Mouse (Mus musculus): ENCODE data around the gene Inhbe. TPM values are rescaled to one million over a fixed set of nuclear protein-coding genes. Genes with fewer than 3 reads are reported as not detected.

The Inhbe gene
- total RNA-seq, 2 experiments from 2014 or later, result not detected

- DNase-seq, result no peak
These were observed 11.2 kb downstream of the Inhbe start for GRCm38 (mm10) chr10:127343029-127343428.

- peak; percentile 63 to 67 for DNase-seq
These were observed 12.1 kb downstream of the Inhbe start, which contains the start of gene Gli1 for GRCm38 (mm10) chr10:127341891-127342639. Gli1 (minus strand) TSS chr10:127341974.

GRCm38 (mm10) chr10:127341360-127341690 lies 12.9 kb downstream of the Inhbe start:
- DNase-seq, result no peak

GRCm38 (mm10) chr10:127340577-127341359 lies 13.4 kb downstream of the Inhbe start:
- no peak for DNase-seq

DNA sequence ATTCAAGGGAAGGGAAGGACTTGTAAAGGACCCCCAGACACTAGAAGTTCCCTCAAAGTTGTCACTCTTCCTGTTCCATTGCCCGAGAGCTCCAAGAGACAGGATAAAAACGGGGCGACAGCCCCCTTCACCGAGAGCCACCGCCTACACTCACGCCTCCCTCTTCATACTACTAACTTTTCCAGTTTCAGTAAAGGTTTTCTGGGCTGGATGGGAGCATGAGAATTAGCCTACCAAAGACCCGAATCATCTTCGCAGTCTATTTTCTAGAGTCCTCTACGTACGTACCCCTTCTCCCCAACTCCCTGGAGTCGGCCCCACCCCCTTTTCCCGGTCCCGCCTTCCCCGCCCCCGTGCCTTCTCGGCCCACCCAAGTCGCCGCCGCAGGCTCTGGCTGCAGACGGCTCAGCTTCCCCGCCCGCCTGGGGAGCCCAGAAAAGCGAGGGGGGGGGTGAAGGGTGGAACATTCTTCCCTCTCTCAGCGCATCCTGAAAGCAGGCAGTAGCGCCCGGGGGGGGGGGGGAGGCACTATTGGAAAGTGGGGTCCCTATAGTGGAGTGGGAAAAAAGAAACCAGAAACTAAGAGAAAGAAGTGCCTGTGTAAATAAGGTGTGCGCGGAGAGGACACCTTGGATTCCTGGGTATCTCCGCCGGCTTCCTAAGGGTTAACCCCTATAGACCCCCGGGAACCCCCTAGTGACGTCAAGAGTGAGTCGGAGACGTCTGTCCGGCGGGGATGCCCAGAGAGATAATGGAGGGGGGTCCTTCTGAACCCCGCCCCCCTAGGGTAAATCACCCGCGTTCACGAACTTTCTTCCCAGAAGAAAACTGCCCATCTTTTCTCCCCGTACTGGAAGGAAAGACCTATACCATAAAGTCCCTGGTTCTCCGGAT lies 14.3 kb downstream of the Inhbe start:
- DNase-seq, result no peak

GRCm38 (mm10) chr10:127338930-127339682 lies 15.1 kb downstream of the Inhbe start:
- peak; percentile 76 to 83 for DNase-seq

GRCm38 (mm10) chr10:127337536-127338099 lies 16.6 kb downstream of the Inhbe start:
- no peak for DNase-seq

DNA sequence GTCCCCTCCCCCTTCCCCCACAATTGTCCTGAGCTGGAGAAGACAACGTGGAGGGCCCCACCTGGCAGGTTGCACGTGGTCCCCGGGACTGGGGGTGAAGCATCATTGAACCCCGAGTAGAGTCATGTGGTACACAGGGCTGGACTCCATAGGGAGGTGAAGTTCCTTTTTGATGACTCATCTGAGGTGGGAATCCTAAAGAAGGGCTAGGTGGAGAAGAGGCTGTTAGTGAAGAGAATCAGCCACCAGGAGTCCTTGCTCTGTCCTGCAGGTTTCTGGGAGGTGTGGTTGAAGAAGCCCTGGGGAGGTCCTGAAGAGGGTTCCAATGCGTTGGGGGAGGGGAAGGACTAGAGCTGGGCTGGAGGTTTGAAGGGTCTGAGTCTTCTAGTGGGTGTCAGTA lies 17.3 kb downstream of the Inhbe start:
- no peak for DNase-seq

- no peak for DNase-seq
These were observed 18.9 kb downstream of the Inhbe start for GRCm38 (mm10) chr10:127335271-127335670.

DNA sequence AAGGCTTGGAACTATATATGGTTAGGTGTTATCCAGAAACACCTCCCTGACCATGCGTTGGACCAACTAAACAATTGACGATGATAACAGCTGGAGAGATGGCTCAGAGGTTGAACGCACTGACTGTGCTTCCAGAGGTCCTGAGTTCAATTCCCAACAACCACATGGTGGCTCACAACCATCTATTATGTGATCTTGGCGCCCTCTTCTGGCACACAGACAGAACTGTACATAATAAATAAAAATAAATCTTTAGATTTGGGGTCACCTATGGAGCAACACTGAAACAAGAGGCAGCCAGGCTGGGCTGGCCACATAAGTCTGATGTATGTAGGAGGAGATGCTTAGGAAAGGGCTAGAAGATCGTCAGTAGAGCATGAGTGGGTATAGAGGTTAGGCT lies 21.1 kb downstream of the Inhbe start:
- DNase-seq, result no peak

DNA sequence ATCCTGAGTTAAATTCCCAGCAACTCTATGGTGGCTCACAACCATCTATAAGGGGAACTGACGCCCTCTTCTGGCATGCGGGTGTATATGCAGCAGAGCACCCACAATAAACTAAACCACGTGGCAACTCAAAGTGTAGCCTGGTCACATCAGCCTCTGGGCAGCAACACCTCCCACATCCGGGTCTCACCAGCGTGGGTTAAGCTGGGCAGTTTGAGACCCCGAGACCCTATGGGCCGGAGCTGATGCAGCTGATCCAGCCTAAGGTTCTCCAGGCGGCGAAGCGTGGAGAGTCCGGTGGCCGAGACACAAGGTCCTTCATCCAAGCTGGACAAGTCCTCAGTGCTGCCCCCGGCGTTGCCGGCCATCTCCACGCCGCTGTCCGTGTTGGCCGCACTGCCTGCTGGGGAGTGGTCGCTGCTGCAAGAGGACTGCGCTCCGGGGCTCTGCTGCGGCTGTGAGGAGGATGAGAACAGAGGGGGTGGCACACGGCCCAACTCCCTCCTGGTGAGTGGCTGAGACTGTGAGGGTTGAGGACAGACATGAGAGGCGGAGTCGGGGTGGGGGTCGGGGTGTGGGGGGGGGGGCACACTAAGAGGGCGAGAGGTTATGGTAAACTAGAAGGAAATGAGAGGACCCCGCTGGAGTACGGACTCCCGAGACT lies 21.9 kb downstream of the Inhbe start:
- DNase-seq, result no peak

DNA sequence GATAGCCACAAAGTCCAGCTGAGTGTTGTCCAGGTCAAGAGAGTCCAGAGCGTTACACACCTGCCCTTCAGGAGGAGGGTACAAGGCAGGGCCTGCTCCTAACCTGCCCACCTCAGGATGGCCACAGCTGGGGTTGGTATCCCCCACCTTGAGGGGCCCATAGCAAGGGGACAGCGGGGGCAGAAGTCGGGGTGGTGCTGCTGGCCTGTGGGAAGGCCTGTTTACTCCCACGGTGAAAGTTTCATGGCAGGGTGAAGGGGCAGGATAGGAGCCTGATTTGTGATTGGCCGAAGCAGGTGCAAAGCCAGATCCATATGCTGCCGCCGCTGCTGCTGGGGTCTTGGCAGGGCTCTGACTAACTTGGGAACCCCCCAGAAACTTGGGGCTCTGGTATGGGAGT lies 24.0 kb downstream of the Inhbe start:
- DNase-seq, result no peak

DNA sequence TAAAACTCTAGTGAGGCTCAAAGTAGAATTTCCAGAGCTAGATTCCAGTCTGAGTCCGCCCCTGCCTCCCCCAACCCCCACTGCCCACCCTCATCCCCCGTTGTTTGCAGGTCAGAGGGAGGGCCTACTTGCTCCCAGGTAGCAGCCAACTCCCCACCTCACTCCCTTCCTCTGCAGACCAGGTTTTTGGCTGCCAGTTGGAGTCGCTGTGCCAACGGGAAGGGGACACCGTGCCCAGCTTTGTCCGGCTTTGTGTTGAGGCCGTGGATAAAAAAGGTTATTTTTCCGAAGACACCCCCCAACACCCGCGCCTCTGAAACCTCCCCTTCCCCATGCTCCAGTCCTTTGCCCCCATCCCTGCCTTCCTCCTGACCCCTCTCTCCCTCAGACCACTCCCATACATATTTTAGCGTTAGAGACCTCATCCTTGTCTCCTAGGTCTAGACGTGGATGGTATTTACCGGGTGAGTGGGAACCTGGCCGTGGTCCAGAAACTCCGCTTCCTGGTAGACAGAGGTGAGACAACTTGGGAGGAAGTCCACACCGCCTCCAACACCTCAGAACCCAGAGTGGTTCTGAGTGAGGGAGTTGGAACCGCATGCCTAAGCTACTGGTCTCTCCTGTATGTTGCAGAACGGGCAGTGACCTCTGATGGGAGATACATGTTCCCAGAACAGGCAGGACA lies 26.6 kb downstream of the Inhbe start:
- DNase-seq, result no peak

DNA sequence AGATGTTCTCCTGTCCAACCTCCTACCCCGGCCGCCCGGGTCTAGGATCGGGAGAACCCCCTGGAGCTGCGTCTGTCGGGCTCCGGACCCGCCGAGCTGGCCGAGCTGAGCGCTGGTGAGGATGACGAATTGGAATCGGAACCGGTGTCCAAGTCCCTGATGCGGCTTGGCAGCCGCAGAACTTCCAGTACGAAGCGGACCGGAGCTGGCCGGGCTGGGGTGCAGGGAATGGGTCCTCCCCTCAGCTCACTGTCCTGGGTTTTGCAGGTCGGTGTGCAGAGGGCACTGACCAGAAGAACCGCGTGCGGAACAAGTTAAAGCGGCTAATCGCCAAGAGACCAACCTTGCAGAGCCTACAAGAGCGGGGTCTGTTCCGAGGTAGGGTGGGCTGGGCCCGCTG lies 27.4 kb downstream of the Inhbe start:
- no peak for DNase-seq

DNA sequence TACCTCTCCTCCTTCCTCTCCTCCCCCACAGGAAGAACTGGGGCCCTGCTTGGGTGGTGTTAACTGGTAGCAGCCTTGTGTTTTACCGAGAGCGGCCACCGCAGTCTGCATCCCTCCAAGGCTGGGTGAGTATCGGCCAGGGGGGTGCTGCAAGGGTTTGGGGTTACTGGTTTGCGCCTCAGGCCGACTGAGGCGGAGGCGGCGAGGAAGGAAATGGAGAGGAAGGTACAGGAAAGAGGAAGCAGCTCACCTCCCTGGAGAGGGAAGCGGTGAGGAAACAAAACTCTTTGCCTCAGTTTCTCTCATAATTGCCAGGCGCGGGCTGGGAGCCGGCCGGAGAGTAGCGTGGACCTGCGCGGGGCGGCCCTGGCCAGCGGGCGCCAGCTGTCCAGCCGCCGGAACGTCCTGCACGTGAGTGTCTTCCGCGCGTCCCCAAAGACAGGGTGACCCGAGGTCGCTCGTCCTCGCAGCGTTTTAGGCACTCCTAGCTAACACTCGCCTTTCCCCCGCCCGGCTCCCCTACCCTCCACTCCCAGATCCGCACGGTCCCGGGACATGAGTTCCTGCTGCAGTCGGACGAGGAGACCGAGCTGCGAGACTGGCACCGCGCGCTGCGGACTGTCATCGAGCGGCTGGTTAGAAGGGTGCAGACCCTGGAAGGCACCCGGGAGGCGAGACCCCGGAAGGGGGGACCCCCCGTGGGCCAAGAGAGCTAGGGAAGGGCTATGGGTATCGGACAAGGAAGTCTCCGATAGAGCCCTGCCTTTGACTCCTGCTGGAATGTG lies 28.0 kb downstream of the Inhbe start:
- DNase-seq, result no peak

DNA sequence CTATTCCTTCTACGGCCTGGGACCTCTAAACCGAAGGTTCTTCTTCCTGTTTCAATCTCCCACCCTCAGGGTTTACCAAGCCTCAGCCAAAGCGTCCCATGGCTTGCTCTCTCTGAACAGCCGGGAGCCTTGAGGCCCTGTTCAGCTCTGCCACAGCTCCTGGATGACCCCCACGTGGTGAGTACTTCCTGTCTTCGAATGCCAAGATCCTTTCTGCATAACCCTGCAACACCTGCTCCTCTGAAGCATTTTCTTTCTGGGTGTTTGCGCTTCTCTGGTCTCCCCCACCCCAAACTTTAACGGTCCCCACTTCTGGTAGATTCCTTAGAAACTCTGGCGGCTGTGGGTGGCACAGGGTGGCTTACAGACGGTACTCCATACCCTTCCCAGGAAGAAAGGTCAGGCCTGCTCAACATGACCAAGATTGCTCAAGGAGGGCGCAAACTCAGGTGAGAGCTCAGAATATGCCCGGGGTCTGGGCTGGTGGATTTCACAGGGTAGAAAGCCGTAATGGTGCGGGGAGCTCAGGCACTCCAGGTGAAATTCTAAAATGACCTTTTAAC lies 28.7 kb downstream of the Inhbe start:
- no peak for DNase-seq

GRCm38 (mm10) chr10:127324495-127324894 lies 29.7 kb downstream of the Inhbe start:
- no peak for DNase-seq

GRCm38 (mm10) chr10:127323131-127323855 lies 30.9 kb downstream of the Inhbe start:
- no peak for DNase-seq

DNA sequence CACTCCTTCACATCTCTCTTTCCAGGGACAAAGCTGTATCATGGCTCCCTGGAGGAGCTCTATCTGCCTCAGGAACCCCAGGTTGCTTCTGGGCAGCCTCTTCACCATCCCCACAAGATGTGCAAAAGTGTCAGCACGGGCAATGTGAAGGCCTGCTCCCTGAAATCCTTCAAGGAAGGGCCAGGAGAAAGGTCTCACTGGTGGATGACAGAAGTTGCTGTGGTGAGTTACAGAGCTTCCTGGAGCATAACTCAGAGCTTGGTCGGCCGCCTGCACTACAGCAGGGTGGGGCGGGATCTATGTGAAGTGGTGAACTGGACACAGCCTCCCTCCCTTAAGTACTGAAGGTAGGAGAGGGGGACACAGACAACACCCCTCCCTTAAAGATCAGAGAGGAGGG lies 31.5 kb downstream of the Inhbe start:
- DNase-seq, result no peak

Data from layer of hippocampus, postnatal 36 days (tissue).